Comparison of ENCODE assay signal across 8 mouse cellular contexts in the genomic region with DNA sequence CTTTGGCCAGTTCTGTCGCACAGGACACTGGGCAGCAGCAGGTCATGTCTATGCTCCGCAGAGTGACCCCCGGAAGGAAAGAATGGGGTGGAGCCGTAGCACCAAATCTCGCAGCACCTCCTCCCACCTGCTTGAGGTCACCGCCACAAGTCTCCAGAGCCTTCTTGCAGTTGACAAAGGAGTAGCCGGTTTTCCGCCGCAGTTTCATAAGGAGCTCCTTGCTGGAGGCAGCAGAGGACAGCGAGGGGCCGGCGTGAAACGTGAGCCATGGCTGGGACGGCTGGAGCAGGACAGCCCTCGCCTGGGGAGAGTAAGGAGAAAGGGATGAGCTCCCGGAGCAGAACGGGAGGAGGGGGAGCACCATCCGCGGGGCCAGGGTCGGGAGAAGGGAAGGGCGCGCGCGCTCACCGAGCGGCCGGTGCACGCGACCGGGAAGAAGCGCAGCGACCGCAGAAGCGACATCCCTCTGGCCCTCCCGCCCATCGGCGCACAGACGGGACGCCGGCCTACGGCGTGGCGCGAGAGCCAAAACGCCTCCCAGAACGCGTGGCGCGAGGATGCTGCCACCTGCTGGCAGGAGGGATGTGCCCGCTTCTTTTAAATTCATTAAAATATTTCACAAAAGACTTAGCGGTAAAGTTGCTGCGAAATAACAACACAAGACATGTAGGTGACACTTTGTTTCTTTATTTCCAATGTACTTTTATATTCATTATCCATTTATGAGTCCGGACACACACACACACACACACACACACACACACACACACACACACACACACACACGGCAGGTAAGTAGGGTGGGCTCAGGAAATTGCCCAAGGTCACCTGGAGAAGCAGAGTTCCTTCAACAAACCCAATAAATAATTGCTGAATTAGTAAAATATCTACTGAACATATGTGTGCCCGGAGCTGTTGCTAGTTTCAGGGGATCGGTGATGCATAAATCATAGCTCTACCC. TPM values are rescaled to one million over a fixed set of nuclear protein-coding genes. Genes with fewer than 3 reads are reported as not detected.
DNase-seq lines count a peak whose midpoint lies in the region; ATAC-seq and TF ChIP-seq lines count a peak whose summit lies in the region.

A gene (minus strand): TSS at position 505 of the 961 bp plus-strand sequence.

- peak within 1 kb of the TSS; percentile 71 for H3K4me3 ChIP-seq in cortical plate, adult 2 months (ENCODE audit: insufficient read depth, low read length)
- peak within 1 kb of the TSS; percentile 97 for H3K4me3 ChIP-seq in megakaryocyte, embryonic 14.5 days (replicated peaks)

- no peaks in the 10 kb centered on the region for H3K9me3 ChIP-seq in megakaryocyte, embryonic 14.5 days

- ATAC-seq in activated CD4-positive, CD25-positive, alpha-beta regulatory T cell, adult 4 months = peak; percentile 84

- peak; percentile 70; the same call in 1 of the 2 replicates for TF ChIP-seq POLR2A in cortical plate, adult 2 months (IDR thresholded peaks at IDR 0.05; ENCODE audit: extremely low read depth, insufficient read depth, low read length)

- H3K4me1 ChIP-seq in cortical plate, adult 2 months (ENCODE audit: control insufficient read depth, insufficient read depth, low read length) = no peaks in the 10 kb centered on the region
- H3K4me1 ChIP-seq in megakaryocyte, embryonic 14.5 days = peaks cover 16% of the 10 kb centered on the region; the same call in 1 of the 2 replicates

- no peak within 1 kb of the TSS for H3K27ac ChIP-seq in cortical plate, adult 2 months (ENCODE audit: insufficient read depth, low read length)

- peak; percentile 79 to 81 for DNase-seq in gastrocnemius, adult 8-10 months (ENCODE audit: low spot score in 2 of 2)
- DNase-seq in hindlimb bud, embryonic 11.5 days (ENCODE audit: extremely low spot score, low read depth, low spot score) = peak; percentile 77
- DNase-seq in left cerebral cortex, adult 8-10 months (ENCODE audit: low spot score in 2 of 2) = peak; percentile 75 to 87
- peak; percentile 92 to 95 for DNase-seq in right cerebral cortex, postnatal 10 days (ENCODE audit: low spot score in 2 of 2)
- DNase-seq in urinary bladder, postnatal 25 days (ENCODE audit: low spot score) = peak; percentile 97

- TF ChIP-seq CTCF in cortical plate, adult 2 months (IDR thresholded peaks at IDR 0.05; ENCODE audit: extremely low read depth, insufficient read depth, low read length) = peak; percentile 90

- H3K36me3 ChIP-seq in megakaryocyte, embryonic 14.5 days (replicated peaks; ENCODE audit: low read length) = peaks cover 37% of the 10 kb centered on the region

- H3K27me3 ChIP-seq in megakaryocyte, embryonic 14.5 days (replicated peaks) = no peaks in the 10 kb centered on the region

RNA-seq across cellular contexts. Expression of the gene that starts here (rescaled TPM):
- 10 to 100 TPM; 42.5 to 57.1 TPM for polyA plus RNA-seq in activated CD4-positive, CD25-positive, alpha-beta regulatory T cell, adult 4 months (2017; shearing (Covaris generic))
- polyA plus RNA-seq in cortical plate, adult 2 months (2012; rRNA removed) = 34.6 and 36.2 TPM in 2 replicates
- total RNA-seq in gastrocnemius, adult 8-10 months (2022) = 10 to 100 TPM; 19.5 to 24.0 (median 21.7) TPM
- total RNA-seq in left cerebral cortex, adult 8-10 months (2022) = 10 to 100 TPM; 22.8 to 36.1 (median 30.0) TPM
- polyA plus RNA-seq in megakaryocyte, embryonic 14.5 days (2012; ENCODE audit: insufficient read depth, low replicate concordance) = 19.8 and 35.4 TPM in 2 replicates
